Mouse (Mus musculus): ENCODE data around the gene Hist1h2bg. TPM values are rescaled to one million over a fixed set of nuclear protein-coding genes. Genes with fewer than 3 reads are reported as not detected.

The Hist1h2bg gene
- 65.5 and 109 TPM in 2 replicates for polyA plus RNA-seq (2011; ENCODE audit: insufficient read depth, insufficient read length, low replicate concordance, missing spikeins)

GRCm38 (mm10) chr13:23571022-23571503 is at the start of gene Hist1h2bg, which contains the start of gene Hist1h2ae:
Gene Hist1h2bg (plus strand): TSS chr13:23571396.
Gene Hist1h2ae (minus strand): TSS chr13:23571220.
- TF ChIP-seq CTCF (IDR thresholded peaks at IDR 0.05; ENCODE audit: control insufficient read depth, insufficient read depth, low read length) (no peak), POLR2A (IDR thresholded peaks at IDR 0.05; ENCODE audit: borderline replicate concordance, control insufficient read depth, low read depth, low read length) (peak; percentile 74)
- under 1% methylated on average over 18 of the region's 18 CpGs for WGBS
- no peaks in the 10 kb centered on the region; the same call in 1 of the 2 replicates for H3K4me1 ChIP-seq (ENCODE audit: control insufficient read depth, insufficient read depth, low read length)
- peak within 1 kb of the TSS; percentile 59 for H3K4me3 ChIP-seq (replicated peaks; ENCODE audit: control insufficient read depth, low read depth, low read length)
- peak within 1 kb of the TSS; percentile 99 for H3K27ac ChIP-seq (ENCODE audit: control insufficient read depth, insufficient read depth, low read depth, low read length, poor library complexity)

- Histone ChIP-seq H3K4me3 (replicated peaks; ENCODE audit: control insufficient read depth, low read depth, low read length) (no peak overlapping the region), H3K27ac (ENCODE audit: control insufficient read depth, insufficient read depth, low read depth, low read length, poor library complexity) (no peak overlapping the region), H3K4me1 (ENCODE audit: control insufficient read depth, insufficient read depth, low read length) (no peaks in the 10 kb centered on the region; the same call in 1 of the 2 replicates)
- 1% methylated on average over 14 of the region's 14 CpGs for WGBS
- TF ChIP-seq CTCF (IDR thresholded peaks at IDR 0.05; ENCODE audit: control insufficient read depth, insufficient read depth, low read length) (no peak), POLR2A (IDR thresholded peaks at IDR 0.05; ENCODE audit: borderline replicate concordance, control insufficient read depth, low read depth, low read length) (no peak)
Measured at GRCm38 (mm10) chr13:23521703-23522102, 49.5 kb upstream of the Hist1h2bg start.

- Histone ChIP-seq H3K4me1 (ENCODE audit: control insufficient read depth, insufficient read depth, low read length) (no peaks in the 10 kb centered on the region; the same call in 1 of the 2 replicates), H3K4me3 (replicated peaks; ENCODE audit: control insufficient read depth, low read depth, low read length) (no peak overlapping the region), H3K27ac (ENCODE audit: control insufficient read depth, insufficient read depth, low read depth, low read length, poor library complexity) (no peak overlapping the region)
- 43% methylated on average over 5 of the region's 5 CpGs for WGBS
- no peak for TF ChIP-seq CTCF (IDR thresholded peaks at IDR 0.05; ENCODE audit: control insufficient read depth, insufficient read depth, low read length)
- no peak for TF ChIP-seq POLR2A (IDR thresholded peaks at IDR 0.05; ENCODE audit: borderline replicate concordance, control insufficient read depth, low read depth, low read length)
Measured at GRCm38 (mm10) chr13:23523976-23524375, 47.2 kb upstream of the Hist1h2bg start.

- 19% methylated on average over 5 of the region's 5 CpGs for WGBS
- Histone ChIP-seq H3K4me1 (ENCODE audit: control insufficient read depth, insufficient read depth, low read length) (no peaks in the 10 kb centered on the region; the same call in 1 of the 2 replicates), H3K4me3 (replicated peaks; ENCODE audit: control insufficient read depth, low read depth, low read length) (no peak overlapping the region), H3K27ac (ENCODE audit: control insufficient read depth, insufficient read depth, low read depth, low read length, poor library complexity) (no peak overlapping the region)
- TF ChIP-seq CTCF (IDR thresholded peaks at IDR 0.05; ENCODE audit: control insufficient read depth, insufficient read depth, low read length) = peak; percentile 86
- no peak for TF ChIP-seq POLR2A (IDR thresholded peaks at IDR 0.05; ENCODE audit: borderline replicate concordance, control insufficient read depth, low read depth, low read length)
Measured at GRCm38 (mm10) chr13:23524654-23525053, 46.5 kb upstream of the Hist1h2bg start.

GRCm38 (mm10) chr13:23525901-23526300 is 45.3 kb upstream of the Hist1h2bg start:
- H3K4me3 ChIP-seq (replicated peaks; ENCODE audit: control insufficient read depth, low read depth, low read length) = peak overlapping the region; percentile 6
- no peaks in the 10 kb centered on the region; the same call in 1 of the 2 replicates for H3K4me1 ChIP-seq (ENCODE audit: control insufficient read depth, insufficient read depth, low read length)
- TF ChIP-seq CTCF (IDR thresholded peaks at IDR 0.05; ENCODE audit: control insufficient read depth, insufficient read depth, low read length) (no peak), POLR2A (IDR thresholded peaks at IDR 0.05; ENCODE audit: borderline replicate concordance, control insufficient read depth, low read depth, low read length) (no peak)
- H3K27ac ChIP-seq (ENCODE audit: control insufficient read depth, insufficient read depth, low read depth, low read length, poor library complexity) = no peak overlapping the region
- 4% methylated on average over 10 of the region's 10 CpGs for WGBS

GRCm38 (mm10) chr13:23526312-23526711 is 44.9 kb upstream of the Hist1h2bg start:
- no peaks in the 10 kb centered on the region; the same call in 1 of the 2 replicates for H3K4me1 ChIP-seq (ENCODE audit: control insufficient read depth, insufficient read depth, low read length)
- under 1% methylated on average over 17 of the region's 17 CpGs for WGBS
- H3K4me3 ChIP-seq (replicated peaks; ENCODE audit: control insufficient read depth, low read depth, low read length) = peak overlapping the region; percentile 26
- TF ChIP-seq CTCF (IDR thresholded peaks at IDR 0.05; ENCODE audit: control insufficient read depth, insufficient read depth, low read length) (no peak), POLR2A (IDR thresholded peaks at IDR 0.05; ENCODE audit: borderline replicate concordance, control insufficient read depth, low read depth, low read length) (no peak)
- no peak overlapping the region for H3K27ac ChIP-seq (ENCODE audit: control insufficient read depth, insufficient read depth, low read depth, low read length, poor library complexity)

- TF ChIP-seq POLR2A (IDR thresholded peaks at IDR 0.05; ENCODE audit: borderline replicate concordance, control insufficient read depth, low read depth, low read length) = no peak
- TF ChIP-seq CTCF (IDR thresholded peaks at IDR 0.05; ENCODE audit: control insufficient read depth, insufficient read depth, low read length) = no peak
- Histone ChIP-seq H3K4me1 (ENCODE audit: control insufficient read depth, insufficient read depth, low read length) (peaks cover 1% of the 10 kb centered on the region; the same call in 1 of the 2 replicates), H3K27ac (ENCODE audit: control insufficient read depth, insufficient read depth, low read depth, low read length, poor library complexity) (no peak overlapping the region), H3K4me3 (replicated peaks; ENCODE audit: control insufficient read depth, low read depth, low read length) (no peak overlapping the region)
- 77% methylated on average over 5 of the region's 5 CpGs for WGBS
Measured at GRCm38 (mm10) chr13:23529005-23529404, 42.2 kb upstream of the Hist1h2bg start.

- H3K4me1 ChIP-seq (ENCODE audit: control insufficient read depth, insufficient read depth, low read length) = peaks cover 1% of the 10 kb centered on the region; the same call in 1 of the 2 replicates
- WGBS = 24% methylated on average over 2 of the region's 2 CpGs
- no peak for TF ChIP-seq POLR2A (IDR thresholded peaks at IDR 0.05; ENCODE audit: borderline replicate concordance, control insufficient read depth, low read depth, low read length)
- H3K4me3 ChIP-seq (replicated peaks; ENCODE audit: control insufficient read depth, low read depth, low read length) = no peak overlapping the region
- H3K27ac ChIP-seq (ENCODE audit: control insufficient read depth, insufficient read depth, low read depth, low read length, poor library complexity) = no peak overlapping the region
Measured at GRCm38 (mm10) chr13:23529480-23530165, 41.6 kb upstream of the Hist1h2bg start.
